In the genomic region with DNA sequence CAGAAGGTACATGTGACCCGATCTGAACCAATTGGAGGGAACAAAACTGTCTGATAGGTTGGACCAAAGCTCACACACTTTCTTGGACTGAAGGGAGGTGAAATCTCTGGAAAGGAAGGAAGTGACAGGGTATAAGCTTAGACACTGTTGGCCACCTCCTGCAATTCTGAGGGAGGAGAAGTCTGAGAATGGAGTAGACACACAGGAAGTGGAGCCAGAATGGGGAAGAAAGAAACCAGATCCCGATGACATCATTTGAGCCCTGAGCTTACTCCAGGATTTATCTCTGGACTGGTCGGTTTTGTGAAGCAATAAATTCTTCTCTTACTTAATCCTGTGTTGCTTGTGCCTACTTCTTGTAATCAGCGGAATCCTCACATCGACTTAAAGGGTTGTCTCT, we compare ENCODE assay signal across 25 mouse cellular contexts.
DNase-seq lines count a peak whose midpoint lies in the region; ATAC-seq and TF ChIP-seq lines count a peak whose summit lies in the region.
"Had no signal": no experiment of that assay in that cellular context is flagged by ENCODE, and none has a peak within 500 bp of the region (broad histone marks: within the 10 kb centered on the region; RNA-seq: fewer than 3 reads in every experiment).

No protein-coding gene starts in this region.

- TF ChIP-seq EP300 in lung, postnatal 0 days (IDR thresholded peaks at IDR 0.05) = no peak

- no peak overlapping the region for H3K4me3 ChIP-seq in lung, postnatal 0 days (ENCODE audit: low read depth, low read length)
- H3K4me3 ChIP-seq in stomach, embryonic 16.5 days (replicated peaks; ENCODE audit: low read length) = no peak overlapping the region
- no peak overlapping the region for H3K4me3 ChIP-seq in cerebellum, adult 2 months (replicated peaks; ENCODE audit: insufficient read depth, low read depth, low read length)
- H3K4me3 ChIP-seq: embryonic facial prominence, embryonic 10.5 days; heart, embryonic 15.5 days; hindbrain, embryonic 13.5 days; limb, embryonic 10.5 days; liver, embryonic 15.5 days; midbrain, embryonic 15.5 days; myocyte; neural tube, embryonic 13.5 days had no signal

- H3K9ac ChIP-seq in lung, postnatal 0 days (replicated peaks; ENCODE audit: low read depth) = no peak overlapping the region
- no peak overlapping the region for H3K9ac ChIP-seq in stomach, embryonic 16.5 days (ENCODE audit: low read length)
- H3K9ac ChIP-seq: forebrain, postnatal 0 days; heart, embryonic 15.5 days; hindbrain, embryonic 13.5 days; liver, embryonic 15.5 days; midbrain, embryonic 15.5 days; neural tube, embryonic 13.5 days had no signal

- no peak overlapping the region for H3K27ac ChIP-seq in lung, postnatal 0 days (ENCODE audit: low read length)
- no peak overlapping the region for H3K27ac ChIP-seq in stomach, embryonic 16.5 days (ENCODE audit: low read length)
- H3K27ac ChIP-seq in cerebellum, adult 2 months (ENCODE audit: insufficient read depth, low read length) = no peak overlapping the region
- H3K27ac ChIP-seq: embryonic facial prominence, embryonic 10.5 days; hindbrain, embryonic 13.5 days; limb, embryonic 10.5 days; liver, embryonic 15.5 days; midbrain, embryonic 15.5 days; neural tube, embryonic 13.5 days had no signal

- no peak for TF ChIP-seq POLR2A in cerebellum, adult 2 months (IDR thresholded peaks at IDR 0.05; ENCODE audit: borderline replicate concordance, insufficient read depth, low read length)

- 73% methylated on average over 5 of the region's 5 CpGs for WGBS in lung, postnatal 0 days
- WGBS in stomach, embryonic 16.5 days = 72% methylated on average over 5 of the region's 5 CpGs
- WGBS in cerebellum, adult 2 months = 94% methylated on average over 5 of the region's 5 CpGs

- DNase-seq in heart, adult 11 months = peak; percentile 92
- no peak for DNase-seq in heart, postnatal 4 days
- peak; percentile 66 for DNase-seq in lung, postnatal 0 days (ENCODE audit: low spot score)
- DNase-seq in lung, postnatal 4 days = no peak
- DNase-seq in cerebellum, adult 2 months = no peak
- no peak for DNase-seq in right cerebral cortex, adult 18-20 months
- DNase-seq: adrenal gland, postnatal 25 days; cerebellum, adult 9-11 months; forebrain, postnatal 0 days; gastrocnemius, postnatal 25 days; kidney, adult 2 months; kidney, postnatal 10 days; liver; retina, postnatal 1 day; right cerebral cortex, postnatal 4 days had no signal

- H3K9me3 ChIP-seq in lung, postnatal 0 days (ENCODE audit: low read length) = no peaks in the 10 kb centered on the region
- no peaks in the 10 kb centered on the region for H3K9me3 ChIP-seq in stomach, embryonic 16.5 days (replicated peaks; ENCODE audit: control insufficient read depth, low read length)
- H3K9me3 ChIP-seq: embryonic facial prominence, embryonic 10.5 days; heart, embryonic 15.5 days; hindbrain, embryonic 13.5 days; limb, embryonic 10.5 days; liver, embryonic 15.5 days; midbrain, embryonic 15.5 days; neural tube, embryonic 13.5 days had no signal

- TF ChIP-seq CTCF in lung, postnatal 0 days (IDR thresholded peaks at IDR 0.05) = no peak
- TF ChIP-seq CTCF in cerebellum, adult 2 months (IDR thresholded peaks at IDR 0.05; ENCODE audit: borderline replicate concordance, insufficient read depth, low read depth, low read length) = no peak

- no peaks in the 10 kb centered on the region for H3K27me3 ChIP-seq in lung, postnatal 0 days (replicated peaks; ENCODE audit: insufficient read depth, low read length)
- no peaks in the 10 kb centered on the region for H3K27me3 ChIP-seq in stomach, embryonic 16.5 days (ENCODE audit: control insufficient read depth, insufficient read depth, low read length)
- no peaks in the 10 kb centered on the region for H3K27me3 ChIP-seq in cerebellum, adult 2 months (ENCODE audit: control insufficient read depth, insufficient read depth, low read length)
- H3K27me3 ChIP-seq: heart, embryonic 15.5 days; hindbrain, embryonic 13.5 days; liver, embryonic 15.5 days; midbrain, embryonic 15.5 days; neural tube, embryonic 13.5 days had no signal

- H3K36me3 ChIP-seq in lung, postnatal 0 days (ENCODE audit: insufficient read depth, low read length) = no peaks in the 10 kb centered on the region
- no peaks in the 10 kb centered on the region for H3K36me3 ChIP-seq in stomach, embryonic 16.5 days (ENCODE audit: control insufficient read depth, insufficient read depth, low read length)
- H3K36me3 ChIP-seq: embryonic facial prominence, embryonic 10.5 days; heart, embryonic 15.5 days; hindbrain, embryonic 13.5 days; limb, embryonic 10.5 days; liver, embryonic 15.5 days; midbrain, embryonic 15.5 days; neural tube, embryonic 13.5 days had no signal

- H3K4me2 ChIP-seq in lung, postnatal 0 days (replicated peaks; ENCODE audit: low read depth, low read length) = no peak overlapping the region
- H3K4me2 ChIP-seq in stomach, embryonic 16.5 days (ENCODE audit: low read depth, low read length) = no peak overlapping the region
- H3K4me2 ChIP-seq: heart, embryonic 15.5 days; hindbrain, embryonic 13.5 days; liver, embryonic 15.5 days; midbrain, embryonic 15.5 days; neural tube, embryonic 13.5 days had no signal

- peak; percentile 44 for ATAC-seq in lung, postnatal 0 days
- peak; percentile 74 for ATAC-seq in granulocyte monocyte progenitor cell, adult 5-6 weeks (replicated peaks; ENCODE audit: poor library complexity, severe bottlenecking)
- peak; percentile 50; the same call in 1 of the 2 replicates for ATAC-seq in stomach, embryonic 16.5 days (ENCODE audit: insufficient read depth, low FRiP score)
- ATAC-seq: forebrain, postnatal 0 days; midbrain, embryonic 15.5 days had no signal

- H3K4me1 ChIP-seq in lung, postnatal 0 days (ENCODE audit: insufficient read depth, low read depth, low read length) = peaks cover 6% of the 10 kb centered on the region; the same call in 1 of the 2 replicates
- H3K4me1 ChIP-seq in stomach, embryonic 16.5 days (ENCODE audit: control insufficient read depth, insufficient read depth, low read length) = peaks cover 19% of the 10 kb centered on the region
- peaks cover 3% of the 10 kb centered on the region for H3K4me1 ChIP-seq in cerebellum, adult 2 months (ENCODE audit: control insufficient read depth, insufficient read depth, low read length)
- H3K4me1 ChIP-seq: liver, embryonic 15.5 days; midbrain, embryonic 15.5 days had no signal

Comparison
In these comparisons a context has a peak if more than half of its experiments do, and no peak if none do; other contexts are left out.
1. DNase-seq: peak in heart, adult 11 months (single experiment) and lung, postnatal 0 days (single experiment); none in heart, postnatal 4 days (single experiment), lung, postnatal 4 days (0 of 2), cerebellum, adult 2 months (0 of 2) and right cerebral cortex, adult 18-20 months (single experiment).
2. Peak in every context shown above with its lines, with median percentiles within 50 percentile points of each other: ATAC-seq.